Comparison of ENCODE assay signal across 13 mouse cellular contexts in genomic region chr10:40750293-40751047, GRCm38 (mm10).
DNase-seq lines count a peak whose midpoint lies in the region; ATAC-seq and TF ChIP-seq lines count a peak whose summit lies in the region.
"Had no signal": no experiment of that assay in that cellular context is flagged by ENCODE, and none has a peak within 500 bp of the region (broad histone marks: within the 10 kb centered on the region; RNA-seq: fewer than 3 reads in every experiment).

No protein-coding gene starts in this region.

- H3K9me3 ChIP-seq in intestine, embryonic 14.5 days (ENCODE audit: control insufficient read depth, low read length), result no peaks in the 10 kb centered on the region
- H3K9me3 ChIP-seq in intestine, postnatal 0 days (ENCODE audit: control insufficient read depth), result no peaks in the 10 kb centered on the region
- no peaks in the 10 kb centered on the region for H3K9me3 ChIP-seq in hindbrain, embryonic 14.5 days (ENCODE audit: control insufficient read depth, low read length)
- H3K9me3 ChIP-seq: embryonic facial prominence, embryonic 10.5 days; forebrain, embryonic 10.5 days had no signal

- H3K27ac ChIP-seq in intestine, embryonic 14.5 days (ENCODE audit: low read depth), result no peak overlapping the region
- no peak overlapping the region for H3K27ac ChIP-seq in intestine, postnatal 0 days (ENCODE audit: low read depth, low read length)
- peak overlapping the region; percentile 63 for H3K27ac ChIP-seq in hindbrain, embryonic 14.5 days
- H3K27ac ChIP-seq: embryonic facial prominence, embryonic 10.5 days; forebrain, embryonic 10.5 days had no signal

- TF ChIP-seq CTCF in intestine, postnatal 0 days (IDR thresholded peaks at IDR 0.05; ENCODE audit: low read depth), result no peak

- peak overlapping the region; percentile 40 for H3K4me2 ChIP-seq in intestine, embryonic 14.5 days (ENCODE audit: low read length)
- H3K4me2 ChIP-seq in intestine, postnatal 0 days (replicated peaks; ENCODE audit: low read depth), result no peak overlapping the region; the same call in 1 of the 2 replicates
- H3K4me2 ChIP-seq in hindbrain, embryonic 14.5 days (replicated peaks), result peak overlapping the region; percentile 33

- H3K36me3 ChIP-seq in intestine, embryonic 14.5 days (ENCODE audit: control insufficient read depth, insufficient read depth, low read length), result no peaks in the 10 kb centered on the region
- no peaks in the 10 kb centered on the region for H3K36me3 ChIP-seq in intestine, postnatal 0 days (ENCODE audit: control insufficient read depth, insufficient read depth)
- no peaks in the 10 kb centered on the region for H3K36me3 ChIP-seq in hindbrain, embryonic 14.5 days (replicated peaks; ENCODE audit: control insufficient read depth, insufficient read depth)
- H3K36me3 ChIP-seq: embryonic facial prominence, embryonic 10.5 days; forebrain, embryonic 10.5 days had no signal

- no peak overlapping the region for H3K4me3 ChIP-seq in intestine, embryonic 14.5 days (ENCODE audit: low read depth, low read length)
- no peak overlapping the region for H3K4me3 ChIP-seq in intestine, postnatal 0 days (ENCODE audit: low read depth, low read length)
- no peak overlapping the region for H3K4me3 ChIP-seq in hindbrain, embryonic 14.5 days (replicated peaks; ENCODE audit: low read length)
- H3K4me3 ChIP-seq: embryonic facial prominence, embryonic 10.5 days; forebrain, embryonic 10.5 days; myocyte had no signal

- no peak for ATAC-seq in intestine, embryonic 14.5 days (replicated peaks; ENCODE audit: low FRiP score, low TSS enrichment, low read depth)
- ATAC-seq in intestine, postnatal 0 days, result no peak
- ATAC-seq in hindbrain, embryonic 14.5 days (ENCODE audit: low FRiP score), result no peak
- ATAC-seq: liver, postnatal 0 days had no signal

- no peak overlapping the region for H3K9ac ChIP-seq in intestine, embryonic 14.5 days (ENCODE audit: low read length)
- H3K9ac ChIP-seq in intestine, postnatal 0 days (ENCODE audit: low read depth, low read length), result no peak overlapping the region
- H3K9ac ChIP-seq in hindbrain, embryonic 14.5 days, result peak overlapping the region; percentile 36; the same call in 1 of the 2 replicates
- H3K9ac ChIP-seq: liver, postnatal 0 days had no signal

- H3K4me1 ChIP-seq in intestine, embryonic 14.5 days (replicated peaks; ENCODE audit: control insufficient read depth, insufficient read depth, low read length), result peaks cover 10% of the 10 kb centered on the region; the same call in 1 of the 2 replicates
- H3K4me1 ChIP-seq in intestine, postnatal 0 days (replicated peaks; ENCODE audit: control insufficient read depth, insufficient read depth, low read length), result no peaks in the 10 kb centered on the region
- peaks cover 21% of the 10 kb centered on the region for H3K4me1 ChIP-seq in hindbrain, embryonic 14.5 days (replicated peaks; ENCODE audit: control insufficient read depth, insufficient read depth, low read length)

- intact Hi-C loops in gastrocnemius, postnatal 36 days (cut with DNase I), result no loop called here

- H3K27me3 ChIP-seq in intestine, embryonic 14.5 days (replicated peaks; ENCODE audit: control insufficient read depth, insufficient read depth, low read length), result no peaks in the 10 kb centered on the region
- no peaks in the 10 kb centered on the region for H3K27me3 ChIP-seq in intestine, postnatal 0 days (replicated peaks; ENCODE audit: control insufficient read depth, insufficient read depth, low read length)
- no peaks in the 10 kb centered on the region for H3K27me3 ChIP-seq in hindbrain, embryonic 14.5 days (ENCODE audit: control insufficient read depth, insufficient read depth, low read length)

- DNase-seq in intestine, embryonic 14.5 days (ENCODE audit: low spot score), result no peak
- peak; percentile 54 for DNase-seq in embryo, embryonic 10.5 days (ENCODE audit: low spot score)
- DNase-seq in hindbrain, embryonic 14.5 days (ENCODE audit: low spot score), result no peak
- DNase-seq in mesoderm, embryonic 11.5 days (ENCODE audit: low read depth, low spot score), result peak; percentile 56
- no peak for DNase-seq in gastrocnemius, postnatal 36 days
- DNase-seq in thymus, postnatal 4 days, result no peak
- DNase-seq: adrenal gland, postnatal 25 days; cerebellum, adult 18-20 months had no signal

- WGBS in intestine, embryonic 14.5 days, result 24% methylated on average over 10 of the region's 10 CpGs
- WGBS in intestine, postnatal 0 days, result 43% methylated on average over 10 of the region's 10 CpGs
- 57% methylated on average over 10 of the region's 10 CpGs for WGBS in hindbrain, embryonic 14.5 days

Comparison
In these comparisons a context has a peak if more than half of its experiments do, and no peak if none do; other contexts are left out.
1. DNase-seq: peak in embryo, embryonic 10.5 days (single experiment) and mesoderm, embryonic 11.5 days (single experiment); none in intestine, embryonic 14.5 days (single experiment), hindbrain, embryonic 14.5 days (single experiment), gastrocnemius, postnatal 36 days (0 of 2) and thymus, postnatal 4 days (single experiment).